Mouse (Mus musculus): ENCODE results near the gene Gpn3.

DNA sequence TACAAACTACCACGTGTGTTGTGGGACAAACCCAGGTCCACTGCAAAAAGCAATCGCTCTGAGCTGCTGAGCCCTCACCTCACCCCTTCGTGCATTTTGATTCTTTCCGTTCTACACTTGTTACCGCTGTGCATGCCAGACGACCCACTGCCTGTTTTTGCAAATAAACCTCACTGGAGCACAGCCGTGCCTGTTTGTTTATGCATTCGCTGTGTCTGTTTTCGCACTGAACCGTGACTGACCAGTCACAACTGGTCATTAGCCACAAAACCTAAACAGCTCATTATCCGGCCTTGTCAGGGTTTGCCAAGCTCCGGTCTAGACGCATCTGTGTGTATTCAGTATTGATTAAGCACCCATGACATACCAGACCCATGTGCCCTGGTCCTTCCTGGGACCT lies 30.5 kb downstream of the Gpn3 start:
- no peak for TF ChIP-seq CTCF (IDR thresholded peaks at IDR 0.05; ENCODE audit: insufficient read depth, low read depth, low read length)
- TF ChIP-seq POLR2A (IDR thresholded peaks at IDR 0.05; ENCODE audit: insufficient read depth, low read depth, low read length): no peak
